Mouse (Mus musculus) intestine, postnatal 0 days (tissue): Measurements from ENCODE around the gene Tfap4. TPM values are rescaled to one million over a fixed set of nuclear protein-coding genes. Genes with fewer than 3 reads are reported as not detected.

ENCODE experiments used
- ATAC-seq: fragments of 200-750 bp; cut with Nextera tagmentation; 2 replicates; pipeline ENCODE4 v1.8.0; 2017; ENCODE audit warnings: mild to moderate bottlenecking, moderate TSS enrichment, moderate library complexity
- H3K27ac ChIP-seq: fragments of 300-500 bp; sonication (generic); 2 replicates; pipeline ENCODE4 v1.5.1; 2014; ENCODE audit warnings: mild to moderate bottlenecking, low read depth, low read length, moderate library complexity
- H3K27me3 ChIP-seq: fragments of 300-500 bp; sonication (generic); replicated peaks from 2 replicates; pipeline ENCODE4 v1.6.1; 2014; ENCODE audit warnings: low read length, mixed read lengths; ENCODE audit not compliant: control insufficient read depth, insufficient read depth
- H3K36me3 ChIP-seq: fragments of 300-500 bp; sonication (generic); 2 replicates; pipeline ENCODE4 v1.6.1; 2014; ENCODE audit warnings: mild to moderate bottlenecking, moderate library complexity; ENCODE audit not compliant: control insufficient read depth, insufficient read depth
- H3K4me1 ChIP-seq: fragments of 300-500 bp; sonication (generic); replicated peaks from 2 replicates; pipeline ENCODE4 v1.6.1; 2014; ENCODE audit warnings: antibody characterized with exemption, low read length, mixed read lengths; ENCODE audit not compliant: control insufficient read depth, insufficient read depth
- H3K4me2 ChIP-seq: fragments of 300-500 bp; sonication (generic); replicated peaks from 2 replicates; pipeline ENCODE4 v1.6.1; 2014; ENCODE audit warnings: low read depth, mild to moderate bottlenecking, moderate library complexity
- H3K4me3 ChIP-seq: fragments of 300-500 bp; sonication (generic); 2 replicates; pipeline ENCODE4 v1.5.1; 2014; ENCODE audit warnings: low read depth, low read length
- H3K9ac ChIP-seq: fragments of 300-500 bp; sonication (generic); 2 replicates; pipeline ENCODE4 v1.6.1; 2014; ENCODE audit warnings: mild to moderate bottlenecking, low read depth, low read length
- H3K9me3 ChIP-seq: fragments of 300-500 bp; sonication (generic); 2 replicates; pipeline ENCODE4 v1.6.1; 2016; ENCODE audit warnings: mixed run types; ENCODE audit not compliant: control insufficient read depth
- CTCF ChIP-seq: sonication (generic); IDR thresholded peaks from 2 replicates; pipeline ENCODE4 v1.5.1; 2016; ENCODE audit warnings: low read depth, mild to moderate bottlenecking, control low read depth, antibody characterized with exemption, moderate library complexity
- WGBS: fragments of 180-500 bp; shearing (Covaris S2); extraction: QIAGEN DNeasy Blood & Tissue Kit; methylation state at CpG from one replicate; pipeline ENCODE4 v1.1.7; 2014; 5-methylcytosine and 5-hydroxymethylcytosine counted together
- polyA plus RNA-seq: library from polyadenylated mRNA; unstranded; fragments of >200 nt; fragmentation: Nextera tagmentation; extraction: Ambion mirVana; gene quantifications from 2 replicates; pipeline ENCODE4 v1.2.1, GENCODE M21; 2015

The Tfap4 gene
- polyA plus RNA-seq, 1 experiment from 2014 or later = 10.8 TPM

- 40% methylated on average over 6 of the region's 6 CpGs for WGBS
- Histone ChIP-seq H3K9me3 (no peaks in the 10 kb centered on the region), H3K4me1 (peaks cover 18% of the 10 kb centered on the region), H3K36me3 (no peaks in the 10 kb centered on the region), H3K4me2 (no peak overlapping the region), H3K27me3 (no peaks in the 10 kb centered on the region), H3K4me3 (no peak overlapping the region), H3K9ac (no peak overlapping the region), H3K27ac (no peak overlapping the region)
- ATAC-seq = no peak
- no peak for TF ChIP-seq CTCF
Observed at GRCm38 (mm10) chr16:4598891-4599543, 39.4 kb upstream of the Tfap4 start.

GRCm38 (mm10) chr16:4598041-4598440 lies 38.4 kb upstream of the Tfap4 start:
- no peak overlapping the region for H3K27ac ChIP-seq
- no peak overlapping the region for H3K9ac ChIP-seq
- no peak overlapping the region for H3K4me3 ChIP-seq

GRCm38 (mm10) chr16:4597296-4597695 lies 37.6 kb upstream of the Tfap4 start:
- Histone ChIP-seq H3K36me3 (no peaks in the 10 kb centered on the region), H3K4me2 (peak overlapping the region; percentile 24; the same call in 1 of the 2 replicates), H3K27ac (no peak overlapping the region), H3K4me3 (no peak overlapping the region), H3K4me1 (peaks cover 9% of the 10 kb centered on the region; the same call in 1 of the 2 replicates), H3K9ac (no peak overlapping the region), H3K9me3 (no peaks in the 10 kb centered on the region), H3K27me3 (no peaks in the 10 kb centered on the region)
- no peak for TF ChIP-seq CTCF
- ATAC-seq = no peak
- WGBS = 59% methylated on average over 7 of the region's 7 CpGs

More at GRCm38 (mm10) chr16:4598041-4598440, 38.4 kb upstream of the Tfap4 start:
- H3K36me3 ChIP-seq = no peaks in the 10 kb centered on the region
- 75% methylated on average over 5 of the region's 5 CpGs for WGBS
- peaks cover 14% of the 10 kb centered on the region for H3K4me1 ChIP-seq
- H3K4me2 ChIP-seq = no peak overlapping the region
- no peaks in the 10 kb centered on the region for H3K27me3 ChIP-seq
- no peak for ATAC-seq
- TF ChIP-seq CTCF = no peak
- H3K9me3 ChIP-seq = no peaks in the 10 kb centered on the region

GRCm38 (mm10) chr16:4596836-4597235 lies 37.2 kb upstream of the Tfap4 start:
- peak overlapping the region; percentile 96; the same call in 1 of the 2 replicates for H3K4me2 ChIP-seq

GRCm38 (mm10) chr16:4596141-4596728 lies 36.6 kb upstream of the Tfap4 start:
- ATAC-seq = no peak
- WGBS = 40% methylated on average over 3 of the region's 3 CpGs
- H3K36me3 ChIP-seq = no peaks in the 10 kb centered on the region
- no peak overlapping the region for H3K27ac ChIP-seq
- H3K9me3 ChIP-seq = no peaks in the 10 kb centered on the region
- H3K4me3 ChIP-seq = peak overlapping the region; percentile 72
- peak overlapping the region; percentile 7; the same call in 1 of the 2 replicates for H3K9ac ChIP-seq
- peaks cover 5% of the 10 kb centered on the region; the same call in 1 of the 2 replicates for H3K4me1 ChIP-seq
- no peak for TF ChIP-seq CTCF
- peak overlapping the region; percentile 96 for H3K4me2 ChIP-seq
- H3K27me3 ChIP-seq = no peaks in the 10 kb centered on the region

More at GRCm38 (mm10) chr16:4596836-4597235, 37.2 kb upstream of the Tfap4 start:
- 60% methylated on average over 2 of the region's 2 CpGs for WGBS
- Histone ChIP-seq H3K4me3 (no peak overlapping the region), H3K9ac (no peak overlapping the region), H3K36me3 (no peaks in the 10 kb centered on the region), H3K27ac (no peak overlapping the region), H3K9me3 (no peaks in the 10 kb centered on the region), H3K27me3 (no peaks in the 10 kb centered on the region), H3K4me1 (peaks cover 5% of the 10 kb centered on the region; the same call in 1 of the 2 replicates)
- no peak for ATAC-seq
- no peak for TF ChIP-seq CTCF

- Histone ChIP-seq H3K27ac (no peak overlapping the region), H3K4me1 (peaks cover 5% of the 10 kb centered on the region; the same call in 1 of the 2 replicates), H3K9me3 (no peaks in the 10 kb centered on the region), H3K4me3 (peak overlapping the region; percentile 72), H3K27me3 (no peaks in the 10 kb centered on the region), H3K4me2 (peak overlapping the region; percentile 96), H3K36me3 (no peaks in the 10 kb centered on the region), H3K9ac (peak overlapping the region; percentile 80; the same call in 1 of the 2 replicates)
- TF ChIP-seq CTCF = peak; percentile 31; the same call in 1 of the 2 replicates
- 12% methylated on average over 5 of the region's 5 CpGs for WGBS
- ATAC-seq = no peak
Observed at GRCm38 (mm10) chr16:4595527-4595963, 35.9 kb upstream of the Tfap4 start.
